Mouse (Mus musculus): Measurements from ENCODE around the gene Fzr1. TPM values are rescaled to one million over a fixed set of nuclear protein-coding genes. Genes with fewer than 3 reads are reported as not detected.

The Fzr1 gene
- polyA plus RNA-seq, 1 experiment from 2014 or later, result 132 TPM

- WGBS, result 4% methylated on average over 20 of the region's 20 CpGs
- H3K9ac ChIP-seq (ENCODE audit: low read length), result peak overlapping the region; percentile 83
- ATAC-seq (replicated peaks; ENCODE audit: low FRiP score), result peak; percentile 3; the same call in 1 of the 2 replicates
- H3K27ac ChIP-seq (ENCODE audit: low read depth, low read length), result peak overlapping the region; percentile 72; the same call in 1 of the 2 replicates
- H3K36me3 ChIP-seq (ENCODE audit: control insufficient read depth, insufficient read depth, low read length), result peaks cover 26% of the 10 kb centered on the region
- H3K4me2 ChIP-seq (ENCODE audit: low read depth, low read length, severe bottlenecking), result peak overlapping the region; percentile 79
- DNase-seq (ENCODE audit: low spot score), result no peak
- H3K4me1 ChIP-seq (replicated peaks; ENCODE audit: control insufficient read depth, insufficient read depth, low read length), result peaks cover 20% of the 10 kb centered on the region
- H3K27me3 ChIP-seq (ENCODE audit: control insufficient read depth, insufficient read depth, low read length), result no peaks in the 10 kb centered on the region
- peak overlapping the region; percentile 93 for H3K4me3 ChIP-seq (ENCODE audit: low read depth, low read length)
- no peaks in the 10 kb centered on the region for H3K9me3 ChIP-seq (ENCODE audit: control insufficient read depth, low read length)
Measured at GRCm38 (mm10) chr10:81321436-81321835, 56.9 kb downstream of the Fzr1 start.

GRCm38 (mm10) chr10:81320550-81321347 lies 57.6 kb downstream of the Fzr1 start, which contains the start of gene Cactin:
Gene Cactin (plus strand): TSS chr10:81321103.
- no peaks in the 10 kb centered on the region for H3K9me3 ChIP-seq (ENCODE audit: control insufficient read depth, low read length)
- DNase-seq (ENCODE audit: low spot score) (peak; percentile 99), ATAC-seq (replicated peaks; ENCODE audit: low FRiP score) (peak; percentile 91)
- peaks cover 23% of the 10 kb centered on the region for H3K36me3 ChIP-seq (ENCODE audit: control insufficient read depth, insufficient read depth, low read length)
- H3K4me3 ChIP-seq (ENCODE audit: low read depth, low read length), result peak within 1 kb of the TSS; percentile 93
- H3K27ac ChIP-seq (ENCODE audit: low read depth, low read length), result peak within 1 kb of the TSS; percentile 72
- peaks cover 20% of the 10 kb centered on the region for H3K4me1 ChIP-seq (replicated peaks; ENCODE audit: control insufficient read depth, insufficient read depth, low read length)
- H3K27me3 ChIP-seq (ENCODE audit: control insufficient read depth, insufficient read depth, low read length), result no peaks in the 10 kb centered on the region
- peak within 1 kb of the TSS; percentile 79 for H3K4me2 ChIP-seq (ENCODE audit: low read depth, low read length, severe bottlenecking)
- H3K9ac ChIP-seq (ENCODE audit: low read length), result peak within 1 kb of the TSS; percentile 83
- under 1% methylated on average over 68 of the region's 68 CpGs for WGBS

- no peaks in the 10 kb centered on the region for H3K27me3 ChIP-seq (ENCODE audit: control insufficient read depth, insufficient read depth, low read length)
- peak overlapping the region; percentile 79 for H3K4me2 ChIP-seq (ENCODE audit: low read depth, low read length, severe bottlenecking)
- peak overlapping the region; percentile 59 for H3K9ac ChIP-seq (ENCODE audit: low read length)
- ATAC-seq (replicated peaks; ENCODE audit: low FRiP score) (peak; percentile 3), DNase-seq (ENCODE audit: low spot score) (peak; percentile 98)
- 2% methylated on average over 38 of the region's 38 CpGs for WGBS
- H3K36me3 ChIP-seq (ENCODE audit: control insufficient read depth, insufficient read depth, low read length), result peaks cover 15% of the 10 kb centered on the region; the same call in 1 of the 2 replicates
- peaks cover 20% of the 10 kb centered on the region for H3K4me1 ChIP-seq (replicated peaks; ENCODE audit: control insufficient read depth, insufficient read depth, low read length)
- no peaks in the 10 kb centered on the region for H3K9me3 ChIP-seq (ENCODE audit: control insufficient read depth, low read length)
- peak overlapping the region; percentile 72 for H3K27ac ChIP-seq (ENCODE audit: low read depth, low read length)
- peak overlapping the region; percentile 93 for H3K4me3 ChIP-seq (ENCODE audit: low read depth, low read length)
Measured at GRCm38 (mm10) chr10:81319741-81320549, 58.4 kb downstream of the Fzr1 start.

- Histone ChIP-seq H3K4me1 (replicated peaks; ENCODE audit: control insufficient read depth, insufficient read depth, low read length) (peaks cover 20% of the 10 kb centered on the region), H3K27me3 (ENCODE audit: control insufficient read depth, insufficient read depth, low read length) (no peaks in the 10 kb centered on the region), H3K9me3 (ENCODE audit: control insufficient read depth, low read length) (no peaks in the 10 kb centered on the region), H3K4me3 (ENCODE audit: low read depth, low read length) (peak overlapping the region; percentile 93), H3K4me2 (ENCODE audit: low read depth, low read length, severe bottlenecking) (peak overlapping the region; percentile 79), H3K27ac (ENCODE audit: low read depth, low read length) (no peak overlapping the region), H3K36me3 (ENCODE audit: control insufficient read depth, insufficient read depth, low read length) (peaks cover 10% of the 10 kb centered on the region; the same call in 1 of the 2 replicates), H3K9ac (ENCODE audit: low read length) (peak overlapping the region; percentile 59)
- 49% methylated on average over 8 of the region's 8 CpGs for WGBS
- DNase-seq (ENCODE audit: low spot score) (no peak), ATAC-seq (replicated peaks; ENCODE audit: low FRiP score) (no peak)
Measured at GRCm38 (mm10) chr10:81319330-81319699, 59.0 kb downstream of the Fzr1 start.

- DNase-seq (ENCODE audit: low spot score) (no peak), ATAC-seq (replicated peaks; ENCODE audit: low FRiP score) (no peak)
- Histone ChIP-seq H3K36me3 (ENCODE audit: control insufficient read depth, insufficient read depth, low read length) (peaks cover 7% of the 10 kb centered on the region; the same call in 1 of the 2 replicates), H3K27me3 (ENCODE audit: control insufficient read depth, insufficient read depth, low read length) (no peaks in the 10 kb centered on the region), H3K4me3 (ENCODE audit: low read depth, low read length) (no peak overlapping the region), H3K4me2 (ENCODE audit: low read depth, low read length, severe bottlenecking) (no peak overlapping the region; the same call in 1 of the 2 replicates), H3K4me1 (replicated peaks; ENCODE audit: control insufficient read depth, insufficient read depth, low read length) (peaks cover 20% of the 10 kb centered on the region), H3K9me3 (ENCODE audit: control insufficient read depth, low read length) (no peaks in the 10 kb centered on the region), H3K9ac (ENCODE audit: low read length) (no peak overlapping the region), H3K27ac (ENCODE audit: low read depth, low read length) (no peak overlapping the region)
- WGBS, result 94% methylated on average over 13 of the region's 13 CpGs
Measured at GRCm38 (mm10) chr10:81318589-81319329, 59.6 kb downstream of the Fzr1 start.

GRCm38 (mm10) chr10:81317273-81317672 lies 61.0 kb downstream of the Fzr1 start:
- no peaks in the 10 kb centered on the region for H3K9me3 ChIP-seq (ENCODE audit: control insufficient read depth, low read length)
- DNase-seq (ENCODE audit: low spot score) (no peak), ATAC-seq (replicated peaks; ENCODE audit: low FRiP score) (no peak)
- 12% methylated on average over 20 of the region's 20 CpGs for WGBS
- peaks cover 19% of the 10 kb centered on the region for H3K4me1 ChIP-seq (replicated peaks; ENCODE audit: control insufficient read depth, insufficient read depth, low read length)
- H3K27me3 ChIP-seq (ENCODE audit: control insufficient read depth, insufficient read depth, low read length), result no peaks in the 10 kb centered on the region
- peaks cover 8% of the 10 kb centered on the region; the same call in 1 of the 2 replicates for H3K36me3 ChIP-seq (ENCODE audit: control insufficient read depth, insufficient read depth, low read length)
- peak overlapping the region; percentile 26; the same call in 1 of the 2 replicates for H3K4me2 ChIP-seq (ENCODE audit: low read depth, low read length, severe bottlenecking)
- H3K9ac ChIP-seq (ENCODE audit: low read length), result peak overlapping the region; percentile 39
- H3K4me3 ChIP-seq (ENCODE audit: low read depth, low read length), result no peak overlapping the region
- no peak overlapping the region for H3K27ac ChIP-seq (ENCODE audit: low read depth, low read length)

- H3K36me3 ChIP-seq (ENCODE audit: control insufficient read depth, insufficient read depth, low read length), result peaks cover 8% of the 10 kb centered on the region; the same call in 1 of the 2 replicates
- no peaks in the 10 kb centered on the region for H3K9me3 ChIP-seq (ENCODE audit: control insufficient read depth, low read length)
- H3K27ac ChIP-seq (ENCODE audit: low read depth, low read length), result no peak overlapping the region
- WGBS, result 40% methylated on average over 16 of the region's 16 CpGs
- DNase-seq (ENCODE audit: low spot score) (no peak), ATAC-seq (replicated peaks; ENCODE audit: low FRiP score) (no peak)
- peak overlapping the region; percentile 39 for H3K9ac ChIP-seq (ENCODE audit: low read length)
- H3K4me1 ChIP-seq (replicated peaks; ENCODE audit: control insufficient read depth, insufficient read depth, low read length), result peaks cover 12% of the 10 kb centered on the region; the same call in 1 of the 2 replicates
- no peaks in the 10 kb centered on the region for H3K27me3 ChIP-seq (ENCODE audit: control insufficient read depth, insufficient read depth, low read length)
- no peak overlapping the region for H3K4me3 ChIP-seq (ENCODE audit: low read depth, low read length)
- H3K4me2 ChIP-seq (ENCODE audit: low read depth, low read length, severe bottlenecking), result peak overlapping the region; percentile 26; the same call in 1 of the 2 replicates
Measured at GRCm38 (mm10) chr10:81316338-81317060, 61.8 kb downstream of the Fzr1 start.

All from forebrain, embryonic 11.5 days (tissue).